ENCODE assay signal across 8 mouse cellular contexts in the genomic region with DNA sequence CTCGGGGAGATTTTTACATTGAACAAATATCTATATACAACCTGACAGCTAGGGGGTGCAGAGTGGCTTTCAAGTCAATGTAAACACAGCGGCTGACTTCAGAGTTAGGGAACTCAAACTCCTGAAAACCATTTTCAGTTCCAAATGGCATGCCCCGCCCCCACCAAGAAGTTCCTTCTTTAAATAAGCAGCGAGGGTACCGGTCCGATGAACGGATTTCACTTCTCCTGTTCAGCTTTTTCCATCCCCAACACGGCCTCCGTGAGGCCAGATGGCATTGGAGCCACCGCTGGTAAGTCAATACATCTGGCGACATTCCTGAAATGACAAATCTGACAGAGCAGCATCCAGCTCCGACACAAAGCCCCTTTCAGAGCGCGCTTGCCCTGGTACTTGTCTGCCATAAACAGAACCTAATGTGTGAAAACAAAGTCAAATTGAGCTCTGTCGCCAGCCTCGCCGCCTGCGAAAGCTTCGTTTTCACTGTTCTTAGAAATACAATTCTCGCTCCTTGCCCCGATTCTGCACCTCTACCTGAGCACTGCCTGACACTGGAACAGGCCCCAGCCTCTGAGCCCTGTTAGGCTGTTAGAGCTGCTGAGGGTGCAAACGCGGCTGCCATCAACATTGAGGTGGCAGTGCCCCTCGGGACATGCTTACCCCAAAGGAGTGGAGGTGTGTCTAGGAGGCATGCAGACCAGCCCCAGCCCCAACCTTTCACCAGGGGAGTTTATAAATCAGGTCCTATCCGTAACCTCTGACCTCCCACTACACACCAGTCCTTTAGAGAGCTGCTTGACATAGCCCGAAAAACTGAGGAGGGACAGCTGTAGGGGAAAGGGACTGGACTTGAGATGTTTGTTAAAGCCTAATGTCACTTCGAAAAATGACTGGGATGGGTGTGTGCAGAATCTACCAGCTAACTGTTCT.
DNase-seq lines count a peak whose midpoint lies in the region; ATAC-seq and TF ChIP-seq lines count a peak whose summit lies in the region.

No protein-coding gene starts in this region.

- H3K9me3 ChIP-seq in intestine, embryonic 16.5 days (ENCODE audit: control insufficient read depth, low read length), result no peaks in the 10 kb centered on the region
- no peaks in the 10 kb centered on the region for H3K9me3 ChIP-seq in liver, embryonic 11.5 days (ENCODE audit: control insufficient read depth, low read length)
- H3K9me3 ChIP-seq in midbrain, postnatal 0 days (ENCODE audit: low read length), result no peaks in the 10 kb centered on the region

- H3K4me2 ChIP-seq in intestine, embryonic 16.5 days (ENCODE audit: low read depth, low read length), result peak overlapping the region; percentile 59
- H3K4me2 ChIP-seq in liver, embryonic 11.5 days, result peak overlapping the region; percentile 53
- H3K4me2 ChIP-seq in midbrain, postnatal 0 days (ENCODE audit: low read depth, low read length, poor library complexity, severe bottlenecking), result peak overlapping the region; percentile 44

- H3K27me3 ChIP-seq in intestine, embryonic 16.5 days (replicated peaks; ENCODE audit: control insufficient read depth, insufficient read depth, low read length), result no peaks in the 10 kb centered on the region
- H3K27me3 ChIP-seq in liver, embryonic 11.5 days (replicated peaks; ENCODE audit: control insufficient read depth, insufficient read depth, low read length), result no peaks in the 10 kb centered on the region
- no peaks in the 10 kb centered on the region for H3K27me3 ChIP-seq in midbrain, postnatal 0 days (ENCODE audit: insufficient read depth, low read length)

- DNase-seq in adrenal gland, postnatal 10 days, result peak; percentile 47
- DNase-seq in adrenal gland, adult 8-10 months, result no peak
- DNase-seq in brain, embryonic 14.5 days (ENCODE audit: low read depth), result peak; percentile 71
- peak; percentile 30 to 31 for DNase-seq in heart, adult 18-20 months
- no peak for DNase-seq in liver, embryonic 11.5 days (ENCODE audit: low spot score)
- DNase-seq in midbrain, postnatal 0 days (ENCODE audit: low spot score), result peak; percentile 73

- peak; percentile 56 for ATAC-seq in intestine, embryonic 16.5 days
- ATAC-seq in liver, embryonic 11.5 days (replicated peaks; ENCODE audit: low FRiP score), result no peak
- ATAC-seq in midbrain, postnatal 0 days (ENCODE audit: low FRiP score), result no peak
- ATAC-seq in CD4-positive, CD25-positive, alpha-beta regulatory T cell, adult 4 months, result no peak

- H3K4me3 ChIP-seq in intestine, embryonic 16.5 days (ENCODE audit: low read length), result peak overlapping the region; percentile 35
- H3K4me3 ChIP-seq in liver, embryonic 11.5 days (ENCODE audit: low read depth, low read length), result peak overlapping the region; percentile 22
- peak overlapping the region; percentile 6; the same call in 1 of the 2 replicates for H3K4me3 ChIP-seq in midbrain, postnatal 0 days (ENCODE audit: low read depth, low read length)

- H3K4me1 ChIP-seq in intestine, embryonic 16.5 days (ENCODE audit: control insufficient read depth, insufficient read depth, low read length), result peaks cover 15% of the 10 kb centered on the region
- peaks cover 2% of the 10 kb centered on the region; the same call in 1 of the 2 replicates for H3K4me1 ChIP-seq in liver, embryonic 11.5 days (replicated peaks; ENCODE audit: control insufficient read depth, insufficient read depth, low read length)
- H3K4me1 ChIP-seq in midbrain, postnatal 0 days (ENCODE audit: insufficient read depth, low read length), result no peaks in the 10 kb centered on the region

- H3K36me3 ChIP-seq in intestine, embryonic 16.5 days (ENCODE audit: control insufficient read depth, insufficient read depth, low read length), result no peaks in the 10 kb centered on the region
- no peaks in the 10 kb centered on the region for H3K36me3 ChIP-seq in liver, embryonic 11.5 days (ENCODE audit: control insufficient read depth, insufficient read depth, low read length)
- H3K36me3 ChIP-seq in midbrain, postnatal 0 days (ENCODE audit: insufficient read depth, low read length), result no peaks in the 10 kb centered on the region

- peak overlapping the region; percentile 69 for H3K27ac ChIP-seq in intestine, embryonic 16.5 days (ENCODE audit: low read length)
- no peak overlapping the region; the same call in 1 of the 2 replicates for H3K27ac ChIP-seq in liver, embryonic 11.5 days (ENCODE audit: low read depth, low read length)
- H3K27ac ChIP-seq in midbrain, postnatal 0 days (ENCODE audit: low read depth, low read length), result no peak overlapping the region

- 17% methylated on average over 27 of the region's 27 CpGs for WGBS in intestine, embryonic 16.5 days
- 28% methylated on average over 27 of the region's 27 CpGs for WGBS in liver, embryonic 11.5 days
- 29% methylated on average over 27 of the region's 27 CpGs for WGBS in midbrain, postnatal 0 days

- no peak for TF ChIP-seq POLR2A in brain, embryonic 14.5 days (IDR thresholded peaks at IDR 0.05; ENCODE audit: borderline replicate concordance, extremely low read depth, insufficient read depth, insufficient read length, poor library complexity, severe bottlenecking)

- peak; percentile 30; the same call in 1 of the 2 replicates for TF ChIP-seq CTCF in brain, embryonic 14.5 days (IDR thresholded peaks at IDR 0.05; ENCODE audit: borderline replicate concordance, extremely low read depth, insufficient read depth, insufficient read length)
- TF ChIP-seq CTCF in midbrain, postnatal 0 days (IDR thresholded peaks at IDR 0.05), result peak; percentile 68

- H3K9ac ChIP-seq in intestine, embryonic 16.5 days (ENCODE audit: low read depth, low read length), result peak overlapping the region; percentile 9; the same call in 1 of the 2 replicates
- no peak overlapping the region for H3K9ac ChIP-seq in liver, embryonic 11.5 days (ENCODE audit: low read depth, low read length)
- H3K9ac ChIP-seq in midbrain, postnatal 0 days (replicated peaks; ENCODE audit: low read length, poor library complexity, severe bottlenecking), result no peak overlapping the region

Comparison
In these comparisons a context has a peak if more than half of its experiments do, and no peak if none do; other contexts are left out.
1. DNase-seq: peak in adrenal gland, postnatal 10 days (single experiment), brain, embryonic 14.5 days (single experiment), heart, adult 18-20 months (2 of 2) and midbrain, postnatal 0 days (single experiment); none in adrenal gland, adult 8-10 months (single experiment) and liver, embryonic 11.5 days (single experiment).
2. Peak in every context shown above with its lines, with median percentiles within 50 percentile points of each other: H3K4me2 ChIP-seq and H3K4me3 ChIP-seq.